Mouse (Mus musculus): Measurements from ENCODE around the gene Ranbp10. TPM values are rescaled to one million over a fixed set of nuclear protein-coding genes. Genes with fewer than 3 reads are reported as not detected.

Gene Ranbp10
- polyA plus RNA-seq, 1 experiment from 2014 or later = 17.8 TPM

DNA sequence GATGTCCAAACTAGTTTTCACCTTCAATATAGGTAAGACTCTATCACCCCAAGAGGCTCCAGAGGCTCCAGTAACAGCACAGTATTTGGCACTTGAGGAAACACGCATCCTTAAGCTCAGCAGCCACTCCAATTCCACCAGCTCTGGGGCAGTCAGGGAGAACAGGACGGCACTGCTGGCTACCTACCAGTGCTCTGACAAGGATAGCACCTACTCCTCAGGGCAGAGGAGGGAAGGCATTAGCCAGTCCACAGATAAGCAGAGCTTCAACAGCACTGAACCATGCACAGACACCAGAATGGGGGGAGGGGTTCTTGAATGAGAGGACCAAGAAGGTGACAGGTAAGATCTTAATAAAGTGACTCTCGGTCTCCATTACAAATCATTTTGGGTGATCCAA, 7.5 kb downstream of the Ranbp10 start:
- no peak overlapping the region for H3K9ac ChIP-seq (ENCODE audit: low read depth, low read length)
- H3K36me3 ChIP-seq (ENCODE audit: control insufficient read depth, insufficient read depth, low read length) = peaks cover 10% of the 10 kb centered on the region
- no peak for ATAC-seq (ENCODE audit: low FRiP score)
- H3K27me3 ChIP-seq (ENCODE audit: control insufficient read depth, insufficient read depth, low read length) = no peaks in the 10 kb centered on the region
- H3K4me2 ChIP-seq (replicated peaks; ENCODE audit: low read depth, low read length) = no peak overlapping the region
- H3K4me1 ChIP-seq (replicated peaks; ENCODE audit: control insufficient read depth, insufficient read depth, low read length) = no peaks in the 10 kb centered on the region
- no peak for DNase-seq (ENCODE audit: low spot score)
- H3K9me3 ChIP-seq (ENCODE audit: control insufficient read depth, low read length) = no peaks in the 10 kb centered on the region
- 95% methylated on average over 3 of the region's 3 CpGs for WGBS
- no peak overlapping the region for H3K4me3 ChIP-seq (ENCODE audit: low read depth, low read length)
- H3K27ac ChIP-seq (ENCODE audit: low read depth, low read length) = no peak overlapping the region

DNA sequence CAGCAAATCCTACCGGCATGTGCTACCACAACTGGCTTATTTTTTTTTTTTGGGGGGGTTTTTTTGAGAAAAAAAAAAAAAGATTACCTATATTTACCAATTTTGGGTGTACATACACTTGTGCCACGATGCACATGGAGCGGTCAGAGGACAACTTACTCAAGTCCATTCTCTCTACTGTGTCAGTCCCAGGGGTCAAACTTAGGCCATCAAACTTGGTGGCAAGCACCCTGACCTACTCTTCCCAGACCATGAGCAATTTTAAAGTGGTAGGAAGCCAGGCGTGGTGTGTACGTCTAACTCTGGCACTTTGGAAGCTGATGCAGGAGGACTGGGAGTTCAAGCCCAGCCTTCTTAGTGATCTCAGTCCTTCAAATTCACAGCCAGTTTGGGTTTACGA, 13.9 kb downstream of the Ranbp10 start:
- Histone ChIP-seq H3K4me2 (replicated peaks; ENCODE audit: low read depth, low read length) (no peak overlapping the region), H3K27me3 (ENCODE audit: control insufficient read depth, insufficient read depth, low read length) (no peaks in the 10 kb centered on the region), H3K36me3 (ENCODE audit: control insufficient read depth, insufficient read depth, low read length) (no peaks in the 10 kb centered on the region), H3K4me3 (ENCODE audit: low read depth, low read length) (no peak overlapping the region), H3K9me3 (ENCODE audit: control insufficient read depth, low read length) (no peaks in the 10 kb centered on the region), H3K9ac (ENCODE audit: low read depth, low read length) (no peak overlapping the region), H3K27ac (ENCODE audit: low read depth, low read length) (no peak overlapping the region), H3K4me1 (replicated peaks; ENCODE audit: control insufficient read depth, insufficient read depth, low read length) (no peaks in the 10 kb centered on the region)
- ATAC-seq (ENCODE audit: low FRiP score) (no peak), DNase-seq (ENCODE audit: low spot score) (no peak)
- 98% methylated on average over 6 of the region's 6 CpGs for WGBS

DNA sequence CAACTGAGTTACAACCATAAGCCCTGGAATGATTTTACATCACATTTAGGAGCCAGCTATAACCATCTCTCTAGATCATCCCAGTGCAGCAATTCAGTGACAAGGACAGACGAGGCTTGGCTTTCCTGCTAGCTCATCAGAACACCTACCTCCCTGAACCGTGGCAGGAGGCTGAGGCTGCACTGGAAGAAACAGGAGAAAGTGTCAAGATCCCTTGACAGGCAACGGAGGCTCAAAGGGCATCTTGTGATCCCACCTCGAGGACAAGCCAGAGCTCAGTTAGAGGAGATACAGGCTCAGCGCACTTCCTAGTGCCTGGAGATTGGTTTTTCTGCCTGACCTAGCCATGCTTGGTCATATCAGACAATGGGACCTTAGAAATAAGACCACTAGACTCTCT, 14.6 kb downstream of the Ranbp10 start:
- no peaks in the 10 kb centered on the region for H3K4me1 ChIP-seq (replicated peaks; ENCODE audit: control insufficient read depth, insufficient read depth, low read length)
- H3K9ac ChIP-seq (ENCODE audit: low read depth, low read length) = no peak overlapping the region
- H3K27me3 ChIP-seq (ENCODE audit: control insufficient read depth, insufficient read depth, low read length) = no peaks in the 10 kb centered on the region
- no peaks in the 10 kb centered on the region for H3K36me3 ChIP-seq (ENCODE audit: control insufficient read depth, insufficient read depth, low read length)
- H3K27ac ChIP-seq (ENCODE audit: low read depth, low read length) = no peak overlapping the region
- no peak overlapping the region for H3K4me2 ChIP-seq (replicated peaks; ENCODE audit: low read depth, low read length)
- 78% methylated on average over 5 of the region's 5 CpGs for WGBS
- H3K9me3 ChIP-seq (ENCODE audit: control insufficient read depth, low read length) = no peaks in the 10 kb centered on the region
- no peak for ATAC-seq (ENCODE audit: low FRiP score)
- no peak overlapping the region for H3K4me3 ChIP-seq (ENCODE audit: low read depth, low read length)
- no peak for DNase-seq (ENCODE audit: low spot score)

DNA sequence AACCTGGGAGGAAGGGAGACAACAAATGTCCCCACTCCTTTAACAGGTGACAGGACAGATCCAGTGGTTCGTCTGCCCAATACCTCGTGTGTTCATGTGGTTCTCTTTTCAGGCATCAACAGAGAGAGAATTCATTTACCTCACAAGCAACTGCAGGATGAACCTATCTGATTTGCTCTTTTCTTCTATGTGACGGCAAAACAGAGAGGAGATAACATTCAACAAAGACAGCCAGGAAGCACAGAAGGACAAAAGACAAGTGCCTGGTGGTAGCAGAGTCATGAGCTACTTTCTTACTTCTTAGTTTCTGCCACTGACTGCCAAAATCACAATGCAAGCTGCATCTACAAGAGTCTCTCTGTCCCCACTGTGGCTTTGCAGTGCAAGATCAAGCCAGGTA, 15.6 kb downstream of the Ranbp10 start:
- no peak for DNase-seq (ENCODE audit: low spot score)
- Histone ChIP-seq H3K4me1 (replicated peaks; ENCODE audit: control insufficient read depth, insufficient read depth, low read length) (no peaks in the 10 kb centered on the region), H3K36me3 (ENCODE audit: control insufficient read depth, insufficient read depth, low read length) (no peaks in the 10 kb centered on the region), H3K4me3 (ENCODE audit: low read depth, low read length) (no peak overlapping the region), H3K4me2 (replicated peaks; ENCODE audit: low read depth, low read length) (no peak overlapping the region), H3K27me3 (ENCODE audit: control insufficient read depth, insufficient read depth, low read length) (no peaks in the 10 kb centered on the region), H3K9ac (ENCODE audit: low read depth, low read length) (no peak overlapping the region), H3K27ac (ENCODE audit: low read depth, low read length) (no peak overlapping the region), H3K9me3 (ENCODE audit: control insufficient read depth, low read length) (no peaks in the 10 kb centered on the region)
- ATAC-seq (ENCODE audit: low FRiP score) = no peak
- WGBS = 82% methylated on average over 3 of the region's 3 CpGs

DNA sequence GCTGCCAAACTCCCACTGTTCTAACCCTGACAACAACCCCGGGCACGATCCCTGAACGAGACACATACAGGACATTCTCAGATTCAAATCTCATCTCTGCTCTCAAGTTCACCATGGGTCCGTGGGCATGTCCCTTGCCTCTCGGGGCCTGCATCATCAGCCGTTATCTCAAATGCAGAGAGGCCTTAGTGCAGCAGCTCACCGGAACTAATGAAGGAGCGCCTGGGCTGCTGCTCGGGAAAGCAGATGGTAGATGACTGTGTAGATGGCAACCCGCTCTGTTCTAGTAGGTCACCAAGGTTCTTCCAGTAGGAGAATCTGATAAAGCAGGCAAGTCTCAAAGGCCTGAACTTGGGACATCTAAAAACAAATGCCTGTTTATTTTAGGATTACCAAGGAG, 16.1 kb downstream of the Ranbp10 start:
- ATAC-seq (ENCODE audit: low FRiP score) (no peak), DNase-seq (ENCODE audit: low spot score) (no peak)
- WGBS = 91% methylated on average over 10 of the region's 10 CpGs
- Histone ChIP-seq H3K4me3 (ENCODE audit: low read depth, low read length) (no peak overlapping the region), H3K4me2 (replicated peaks; ENCODE audit: low read depth, low read length) (no peak overlapping the region), H3K27me3 (ENCODE audit: control insufficient read depth, insufficient read depth, low read length) (no peaks in the 10 kb centered on the region), H3K4me1 (replicated peaks; ENCODE audit: control insufficient read depth, insufficient read depth, low read length) (no peaks in the 10 kb centered on the region), H3K27ac (ENCODE audit: low read depth, low read length) (no peak overlapping the region), H3K9ac (ENCODE audit: low read depth, low read length) (no peak overlapping the region), H3K36me3 (ENCODE audit: control insufficient read depth, insufficient read depth, low read length) (no peaks in the 10 kb centered on the region), H3K9me3 (ENCODE audit: control insufficient read depth, low read length) (no peaks in the 10 kb centered on the region)

DNA sequence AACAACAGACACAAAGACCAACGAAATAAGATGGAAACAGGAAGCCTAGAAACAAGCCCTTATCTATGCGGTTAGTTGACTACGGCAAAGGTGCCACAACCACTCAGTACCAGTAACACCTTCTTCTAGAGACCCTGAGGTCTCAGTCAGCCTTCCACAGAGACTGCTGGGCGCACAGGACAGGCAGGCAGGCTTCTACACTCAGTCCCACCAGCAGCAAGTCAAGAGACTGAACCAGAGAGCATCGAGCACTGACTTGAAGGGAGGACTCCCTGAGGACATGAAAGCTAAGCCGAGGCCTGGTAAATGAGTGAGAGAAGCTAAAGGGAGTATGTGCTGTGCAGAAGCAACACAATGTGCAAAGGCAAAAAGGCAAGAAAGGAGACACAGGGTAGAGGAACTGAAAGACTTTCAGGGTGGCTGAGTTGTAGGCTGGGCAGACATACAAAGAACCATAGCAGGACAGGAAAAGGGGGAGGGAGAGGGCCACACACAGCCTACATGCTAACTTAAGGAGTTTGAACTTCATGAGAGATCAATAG, 16.8 kb downstream of the Ranbp10 start:
- H3K4me3 ChIP-seq (ENCODE audit: low read depth, low read length) = no peak overlapping the region
- H3K4me2 ChIP-seq (replicated peaks; ENCODE audit: low read depth, low read length) = no peak overlapping the region
- ATAC-seq (ENCODE audit: low FRiP score) (no peak), DNase-seq (ENCODE audit: low spot score) (no peak)
- no peak overlapping the region for H3K9ac ChIP-seq (ENCODE audit: low read depth, low read length)
- H3K9me3 ChIP-seq (ENCODE audit: control insufficient read depth, low read length) = no peaks in the 10 kb centered on the region
- no peaks in the 10 kb centered on the region for H3K4me1 ChIP-seq (replicated peaks; ENCODE audit: control insufficient read depth, insufficient read depth, low read length)
- H3K36me3 ChIP-seq (ENCODE audit: control insufficient read depth, insufficient read depth, low read length) = no peaks in the 10 kb centered on the region
- no peak overlapping the region for H3K27ac ChIP-seq (ENCODE audit: low read depth, low read length)
- no peaks in the 10 kb centered on the region for H3K27me3 ChIP-seq (ENCODE audit: control insufficient read depth, insufficient read depth, low read length)
- 86% methylated on average over 6 of the region's 6 CpGs for WGBS

DNA sequence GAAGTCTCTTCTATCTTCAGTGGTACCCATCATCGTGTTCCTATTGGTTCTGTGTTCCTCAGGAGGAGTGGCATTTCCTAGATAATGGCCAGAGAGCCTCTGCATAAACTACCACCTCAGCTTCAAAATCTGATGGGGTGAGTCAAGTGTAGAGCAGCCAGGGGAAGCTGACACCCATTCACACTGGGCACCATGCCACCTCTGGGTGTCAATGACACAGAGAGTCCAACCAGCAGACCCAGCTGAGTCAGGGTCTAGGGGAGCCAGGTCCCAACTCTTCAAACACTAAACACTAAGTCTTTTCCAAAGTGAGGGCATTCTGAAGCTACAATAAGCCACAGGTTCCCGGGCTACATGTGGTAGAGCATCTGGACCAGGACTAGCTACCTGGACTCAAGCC, 18.7 kb downstream of the Ranbp10 start:
- no peaks in the 10 kb centered on the region for H3K9me3 ChIP-seq (ENCODE audit: control insufficient read depth, low read length)
- H3K27ac ChIP-seq (ENCODE audit: low read depth, low read length) = no peak overlapping the region
- DNase-seq (ENCODE audit: low spot score) = no peak
- H3K27me3 ChIP-seq (ENCODE audit: control insufficient read depth, insufficient read depth, low read length) = no peaks in the 10 kb centered on the region
- WGBS = 95% methylated on average over 2 of the region's 2 CpGs
- no peak overlapping the region for H3K9ac ChIP-seq (ENCODE audit: low read depth, low read length)
- no peaks in the 10 kb centered on the region for H3K4me1 ChIP-seq (replicated peaks; ENCODE audit: control insufficient read depth, insufficient read depth, low read length)
- H3K4me2 ChIP-seq (replicated peaks; ENCODE audit: low read depth, low read length) = no peak overlapping the region
- H3K4me3 ChIP-seq (ENCODE audit: low read depth, low read length) = no peak overlapping the region
- H3K36me3 ChIP-seq (ENCODE audit: control insufficient read depth, insufficient read depth, low read length) = no peaks in the 10 kb centered on the region
- ATAC-seq (ENCODE audit: low FRiP score) = no peak

DNA sequence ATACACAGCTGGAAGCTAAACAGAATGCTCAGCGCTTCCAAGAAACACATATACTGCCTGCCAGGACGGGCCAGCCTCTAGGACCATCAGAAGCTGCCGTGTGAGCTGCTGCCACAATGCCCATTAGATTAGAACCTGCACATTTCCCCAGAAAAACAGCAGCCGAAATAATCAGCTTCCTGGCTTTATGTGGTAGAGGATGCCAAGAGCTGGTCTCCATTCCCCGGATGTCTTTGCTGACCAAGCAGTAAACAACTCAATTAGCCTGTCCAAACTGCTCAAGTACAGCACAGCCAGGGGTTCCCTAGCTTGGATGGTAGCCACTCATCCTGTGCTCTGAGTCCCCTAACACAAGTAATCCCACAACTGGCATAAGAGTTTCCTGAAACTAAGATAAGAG, 19.4 kb downstream of the Ranbp10 start:
- WGBS = 91% methylated on average over 5 of the region's 5 CpGs
- Histone ChIP-seq H3K4me1 (replicated peaks; ENCODE audit: control insufficient read depth, insufficient read depth, low read length) (no peaks in the 10 kb centered on the region), H3K9ac (ENCODE audit: low read depth, low read length) (no peak overlapping the region), H3K36me3 (ENCODE audit: control insufficient read depth, insufficient read depth, low read length) (no peaks in the 10 kb centered on the region), H3K27me3 (ENCODE audit: control insufficient read depth, insufficient read depth, low read length) (no peaks in the 10 kb centered on the region), H3K4me2 (replicated peaks; ENCODE audit: low read depth, low read length) (no peak overlapping the region), H3K27ac (ENCODE audit: low read depth, low read length) (no peak overlapping the region), H3K9me3 (ENCODE audit: control insufficient read depth, low read length) (no peaks in the 10 kb centered on the region), H3K4me3 (ENCODE audit: low read depth, low read length) (no peak overlapping the region)
- DNase-seq (ENCODE audit: low spot score) (no peak), ATAC-seq (ENCODE audit: low FRiP score) (no peak)

DNA sequence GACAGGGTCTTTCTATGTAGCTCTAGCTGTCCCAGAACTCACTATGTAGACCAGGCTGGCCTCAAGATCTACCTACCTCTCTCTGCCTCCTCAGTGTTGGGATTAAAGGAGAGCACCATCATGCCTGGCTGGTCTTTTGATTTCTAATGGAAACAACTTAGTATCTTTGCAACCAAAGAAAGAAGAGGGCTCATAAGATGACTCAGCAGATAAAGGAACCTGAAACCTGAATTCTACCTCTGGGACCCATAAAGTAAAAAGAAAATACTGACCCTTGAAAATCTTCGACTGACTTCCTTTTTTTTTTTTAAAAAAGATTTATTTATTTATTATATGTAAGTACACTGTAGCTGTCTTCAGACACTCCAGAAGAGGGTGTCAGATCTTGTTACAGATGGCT, 21.2 kb downstream of the Ranbp10 start:
- Histone ChIP-seq H3K4me3 (ENCODE audit: low read depth, low read length) (no peak overlapping the region), H3K4me1 (replicated peaks; ENCODE audit: control insufficient read depth, insufficient read depth, low read length) (no peaks in the 10 kb centered on the region), H3K9me3 (ENCODE audit: control insufficient read depth, low read length) (no peaks in the 10 kb centered on the region), H3K9ac (ENCODE audit: low read depth, low read length) (no peak overlapping the region), H3K27ac (ENCODE audit: low read depth, low read length) (no peak overlapping the region), H3K36me3 (ENCODE audit: control insufficient read depth, insufficient read depth, low read length) (no peaks in the 10 kb centered on the region), H3K4me2 (replicated peaks; ENCODE audit: low read depth, low read length) (no peak overlapping the region), H3K27me3 (ENCODE audit: control insufficient read depth, insufficient read depth, low read length) (no peaks in the 10 kb centered on the region)
- no peak for DNase-seq (ENCODE audit: low spot score)
- ATAC-seq (ENCODE audit: low FRiP score) = no peak
- 92% methylated on average over 1 of the region's 1 CpGs for WGBS

All from hindbrain, embryonic 11.5 days (tissue).